Mouse (Mus musculus) common myeloid progenitor, adult 5-6 weeks (primary cell): ENCODE measurements at regions not wholly inside any gene's neighbourhood (a gene's known extent, or its start where the extent isn't known, plus 50 kb on each side); places are given as distances from the start of the nearest gene placed in this dataset.

ENCODE experiments used
- ATAC-seq: replicated peaks from 2 replicates; pipeline ENCODE4 v1.8.0; 2016; ENCODE audit warnings: low read depth, mild to moderate bottlenecking, moderate TSS enrichment, inconsistent platforms; ENCODE audit not compliant: poor library complexity, severe bottlenecking

DNA sequence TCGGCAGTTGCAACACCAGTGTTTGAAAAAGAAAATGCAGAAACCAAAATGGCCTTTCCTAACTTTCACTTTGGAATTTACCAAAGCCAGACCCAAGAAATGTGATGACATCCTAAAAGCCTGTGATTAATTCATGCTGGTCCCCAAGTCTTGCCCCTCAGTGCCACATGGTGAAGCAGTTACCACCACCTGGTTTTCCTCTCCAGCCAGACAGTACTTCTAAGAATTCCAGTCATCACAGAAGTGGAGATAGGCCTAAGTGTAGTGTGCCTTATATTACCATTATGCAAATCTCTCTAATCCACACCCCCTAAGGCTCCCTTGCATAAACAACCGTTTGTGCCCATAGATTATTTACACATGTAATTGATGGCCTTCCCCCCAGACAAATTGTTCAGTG lies 311.0 kb downstream of the Cxcl12 start:
- no peak for ATAC-seq

DNA sequence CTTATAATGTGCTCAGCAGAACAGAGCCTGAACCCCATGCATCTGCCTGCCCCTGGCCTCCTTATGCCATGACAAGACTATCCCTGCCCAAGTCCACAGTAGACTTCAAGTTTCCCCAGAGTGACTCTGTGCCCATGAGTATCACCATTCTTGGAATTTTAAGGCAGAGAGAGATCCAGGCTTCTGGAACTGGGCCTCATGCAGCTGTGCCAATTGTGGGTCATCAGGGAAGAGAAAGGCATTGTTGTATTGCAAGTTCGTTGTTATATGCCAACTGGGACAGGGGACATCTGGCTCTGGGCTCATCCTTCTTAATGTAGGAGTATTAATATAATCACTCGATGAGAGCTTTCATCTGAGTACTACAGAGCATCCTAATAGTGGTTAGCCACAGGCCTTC lies 312.1 kb downstream of the Cxcl12 start:
- ATAC-seq, result no peak

DNA sequence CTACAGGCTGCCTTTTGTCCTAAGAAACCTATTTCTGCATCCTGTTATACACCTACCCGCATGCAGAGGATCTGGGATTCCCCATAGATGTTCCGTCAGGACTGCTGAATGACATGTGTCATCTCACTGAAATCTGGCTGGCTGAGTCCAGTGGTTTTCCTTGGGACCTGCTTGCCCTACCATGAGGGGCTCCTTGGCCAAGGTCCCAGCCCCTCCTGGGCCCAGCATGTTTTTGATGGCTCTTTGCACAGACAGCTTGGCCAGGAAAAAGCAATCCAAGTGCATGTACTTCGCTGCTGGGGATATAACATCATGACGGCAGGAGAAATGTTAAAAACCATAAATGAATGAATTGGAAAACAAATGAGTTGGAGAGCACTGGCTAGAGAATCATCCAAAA lies 320.8 kb downstream of the Cxcl12 start:
- ATAC-seq, result no peak

DNA sequence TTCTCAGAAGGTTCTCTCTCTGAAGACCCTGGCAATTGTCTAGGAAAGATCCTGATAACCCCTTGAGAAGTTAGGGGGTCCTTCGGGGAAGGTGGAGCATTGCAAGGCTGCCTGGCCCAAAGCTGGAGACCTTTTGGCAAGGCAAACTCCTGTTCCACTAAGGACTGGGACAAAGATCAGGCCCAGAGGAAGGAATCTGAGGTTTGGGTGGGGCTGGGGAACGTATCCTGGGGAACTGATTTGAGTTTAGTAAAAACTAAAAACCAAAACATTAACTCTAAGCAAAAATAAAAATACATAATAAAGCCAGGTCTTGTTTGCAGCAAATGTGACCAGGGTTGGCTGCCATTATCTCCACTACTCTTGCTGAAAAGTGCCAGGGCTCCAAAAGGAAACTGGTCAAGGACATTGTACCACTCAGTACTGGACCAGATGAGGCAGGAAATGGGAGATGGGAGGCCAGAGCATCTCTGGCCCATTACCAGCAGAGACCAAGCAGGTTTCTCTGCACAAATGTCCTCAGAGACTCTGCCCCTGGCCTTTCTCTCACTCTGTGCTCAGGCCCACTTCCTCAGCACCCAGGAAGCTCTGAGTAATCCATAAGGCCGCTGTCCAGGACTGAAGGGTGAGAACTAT lies 321.5 kb downstream of the Cxcl12 start:
- ATAC-seq, result no peak

DNA sequence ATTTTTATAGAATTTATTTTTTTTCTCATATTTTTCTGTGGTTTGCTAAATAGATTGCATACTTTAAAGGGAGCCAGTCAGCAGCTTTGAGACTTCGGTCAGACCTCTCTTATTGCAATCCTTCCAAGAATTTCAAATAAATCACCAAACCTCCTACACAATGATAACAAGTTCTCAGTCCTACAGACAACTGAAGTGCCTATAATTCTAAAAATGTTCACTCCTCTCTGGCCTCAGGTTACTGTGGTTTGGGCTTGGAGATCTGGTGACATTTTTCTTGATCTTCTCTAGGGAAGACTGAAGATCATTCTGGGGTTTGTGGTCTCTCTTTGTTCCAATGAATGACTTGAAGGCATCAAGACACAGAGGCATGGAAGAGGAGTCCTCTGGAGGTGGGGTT lies 326.6 kb downstream of the Cxcl12 start:
- ATAC-seq, result no peak

DNA sequence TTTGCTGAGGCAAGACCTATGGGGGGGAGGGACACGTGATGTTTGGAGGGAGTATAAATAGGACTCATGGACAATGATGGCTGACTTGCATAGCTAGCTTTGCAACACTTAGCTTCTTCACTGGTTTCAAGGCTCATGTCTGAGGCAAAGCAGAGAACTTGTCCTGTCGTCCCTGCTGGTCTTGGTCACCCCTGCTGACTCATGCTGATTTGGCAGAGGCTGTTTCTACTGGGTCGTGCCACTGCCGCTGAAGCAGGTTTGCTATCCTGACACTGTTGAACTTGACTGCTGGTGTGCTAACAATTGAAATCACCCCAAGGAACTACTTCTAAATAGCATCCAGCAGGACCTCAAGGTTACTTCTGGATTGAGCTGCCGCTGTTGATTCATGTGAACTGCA lies 329.0 kb downstream of the Cxcl12 start:
- 0 out of 2 replicates have a peak, but pooled peaks have one; percentile 39 for ATAC-seq

DNA sequence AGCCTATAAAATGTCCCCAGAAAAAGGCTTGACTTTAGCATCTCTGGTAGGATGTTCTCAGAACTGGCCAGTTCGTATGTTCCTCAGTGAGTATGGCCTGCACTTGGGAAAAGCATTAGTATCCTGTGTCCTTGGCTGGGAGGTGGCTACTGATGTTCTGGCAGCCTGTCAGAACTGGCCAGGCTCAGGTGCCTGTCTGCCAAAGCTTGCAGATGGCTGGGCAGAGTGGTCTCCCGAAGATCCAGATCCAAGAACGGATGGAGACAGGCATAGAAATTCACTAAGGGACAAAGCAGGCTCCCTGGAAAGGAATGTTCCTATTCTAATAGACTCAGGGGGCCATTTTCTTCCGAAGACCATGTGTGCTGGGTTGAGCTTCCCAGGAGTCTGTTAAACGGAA lies 329.6 kb downstream of the Cxcl12 start:
- ATAC-seq, result no peak

DNA sequence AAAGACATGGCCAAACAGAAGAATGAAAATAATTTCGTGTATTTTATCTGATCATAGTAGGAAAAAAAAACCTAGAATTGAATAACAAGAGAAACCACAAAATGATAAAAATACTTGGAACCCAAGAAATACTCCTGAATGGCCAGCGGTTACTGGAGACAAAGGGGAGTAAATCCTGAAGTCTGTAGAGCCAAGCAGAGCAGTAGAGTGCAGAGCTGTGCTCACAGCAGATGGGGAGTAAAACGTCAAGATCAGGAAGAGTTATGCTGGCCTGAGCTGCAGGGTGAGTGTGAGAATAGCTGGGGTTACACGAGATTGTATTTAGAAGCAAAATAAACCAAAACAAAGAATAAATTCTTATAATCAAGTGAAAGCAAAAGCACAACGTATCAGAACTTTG lies 334.0 kb downstream of the Cxcl12 start:
- ATAC-seq, result no peak

DNA sequence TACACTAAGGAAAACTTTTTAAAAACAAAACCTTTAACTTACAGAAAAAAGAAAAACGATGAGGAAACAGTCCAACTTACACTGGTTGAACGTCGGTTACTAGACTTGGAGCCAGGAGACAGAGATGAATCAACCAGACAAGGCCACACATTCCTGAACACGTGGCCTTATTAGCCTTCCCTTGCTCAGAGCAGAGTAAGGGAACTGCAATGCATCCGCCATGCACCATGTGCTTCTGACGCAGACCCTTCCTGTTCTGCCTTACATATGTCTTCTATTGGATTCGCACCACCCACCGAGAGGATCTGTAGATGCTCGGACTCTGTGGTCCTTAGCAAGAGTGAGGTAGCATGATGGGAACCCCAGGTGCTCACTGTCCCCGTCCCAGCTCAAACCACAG lies 336.2 kb upstream of the Zfp637 start:
- ATAC-seq, result no peak

DNA sequence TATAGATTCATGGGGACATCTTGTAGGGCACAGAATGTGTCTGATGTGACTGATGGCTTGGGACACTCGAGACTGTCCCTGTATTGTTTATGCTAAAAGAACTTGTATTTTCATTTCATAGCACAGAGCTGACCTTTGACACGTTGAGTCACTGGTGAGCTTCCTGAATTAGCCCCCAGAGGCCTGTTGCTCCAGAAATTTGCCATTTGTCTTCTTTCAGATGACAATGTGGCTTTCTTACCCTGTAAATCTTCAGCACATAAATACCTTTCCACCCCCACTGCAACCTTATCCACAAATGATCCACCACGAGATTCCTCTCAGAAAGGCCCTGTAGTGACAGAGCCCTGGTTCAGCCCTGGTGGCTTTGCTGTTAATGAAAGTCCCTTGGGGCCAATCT lies 335.5 kb upstream of the Zfp637 start:
- ATAC-seq, result no peak

DNA sequence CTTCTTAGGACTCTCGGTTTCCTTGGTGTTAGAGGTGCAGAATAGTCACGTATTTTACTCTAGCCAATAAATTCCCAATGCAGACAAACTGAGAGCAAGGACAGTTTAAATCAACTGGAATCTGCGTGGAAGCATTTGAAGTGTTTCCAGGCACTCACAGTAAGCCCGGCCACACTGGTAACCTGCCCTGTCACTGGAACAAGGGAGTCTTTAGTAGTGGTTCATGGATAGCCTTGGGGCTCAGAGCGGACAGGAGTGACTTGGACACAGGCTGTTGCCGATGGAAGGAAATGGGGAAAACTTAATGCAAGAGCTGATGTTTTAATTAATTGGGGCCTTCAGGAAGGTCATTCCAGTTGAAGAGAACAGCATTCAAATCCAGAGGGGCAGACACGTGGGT lies 334.4 kb upstream of the Zfp637 start:
- ATAC-seq, result no peak

DNA sequence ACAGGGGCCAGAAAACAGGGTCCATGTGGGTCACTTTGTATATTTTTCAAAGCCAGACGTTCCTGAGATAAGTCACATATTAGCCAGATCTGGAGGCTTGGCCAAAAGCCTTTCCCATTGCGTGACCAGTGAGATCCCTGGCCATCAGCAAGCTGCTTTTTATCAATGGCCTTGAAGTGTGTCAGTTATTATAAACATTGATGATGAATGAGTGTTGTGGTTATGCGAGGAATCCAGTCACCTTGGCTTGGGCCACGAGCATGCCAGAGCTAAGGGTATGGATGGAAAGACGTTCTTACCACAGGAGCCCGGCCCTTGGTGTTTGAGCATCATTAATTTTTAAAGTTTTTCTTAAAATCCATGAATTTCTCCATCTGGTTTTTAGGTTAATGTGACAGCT lies 332.1 kb upstream of the Zfp637 start:
- no peak for ATAC-seq

DNA sequence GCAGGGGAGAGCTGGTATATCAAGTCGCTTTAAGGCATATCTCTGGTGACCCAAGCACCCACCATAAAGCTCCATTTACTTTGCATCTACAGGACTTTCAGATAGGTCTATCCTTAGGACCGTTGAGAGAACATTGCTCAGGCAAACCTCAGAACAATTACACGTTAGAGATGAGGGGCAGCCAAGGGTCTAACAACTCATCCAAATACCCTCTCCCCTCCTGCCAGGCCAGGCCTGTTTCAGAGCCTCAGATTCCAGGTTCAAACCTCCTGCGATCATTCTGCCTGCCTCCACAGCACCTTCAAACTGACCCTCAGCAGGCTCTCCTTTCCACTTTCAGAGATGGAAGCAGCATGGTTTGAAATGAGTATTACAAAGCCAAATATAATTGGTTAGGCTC lies 331.0 kb upstream of the Zfp637 start:
- no peak for ATAC-seq

DNA sequence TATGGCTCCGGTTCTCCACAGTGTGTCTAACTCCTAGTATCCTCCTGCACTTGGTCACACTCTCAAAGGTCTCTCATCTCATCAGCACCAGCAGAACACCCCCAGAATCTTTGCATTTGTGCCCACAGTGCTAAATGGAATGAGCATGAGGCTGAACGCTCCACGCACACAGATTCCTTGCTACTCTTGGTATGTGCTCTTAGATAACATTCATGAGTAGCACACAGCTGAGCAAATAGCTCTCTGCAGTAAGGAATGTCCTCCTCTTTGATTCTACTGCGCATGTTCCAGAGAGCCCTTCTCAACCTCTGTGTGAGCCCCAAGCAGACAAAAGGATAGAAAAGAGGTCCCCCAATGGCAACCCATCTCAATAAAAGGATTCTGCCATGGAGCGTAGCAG lies 326.1 kb upstream of the Zfp637 start:
- no peak for ATAC-seq

DNA sequence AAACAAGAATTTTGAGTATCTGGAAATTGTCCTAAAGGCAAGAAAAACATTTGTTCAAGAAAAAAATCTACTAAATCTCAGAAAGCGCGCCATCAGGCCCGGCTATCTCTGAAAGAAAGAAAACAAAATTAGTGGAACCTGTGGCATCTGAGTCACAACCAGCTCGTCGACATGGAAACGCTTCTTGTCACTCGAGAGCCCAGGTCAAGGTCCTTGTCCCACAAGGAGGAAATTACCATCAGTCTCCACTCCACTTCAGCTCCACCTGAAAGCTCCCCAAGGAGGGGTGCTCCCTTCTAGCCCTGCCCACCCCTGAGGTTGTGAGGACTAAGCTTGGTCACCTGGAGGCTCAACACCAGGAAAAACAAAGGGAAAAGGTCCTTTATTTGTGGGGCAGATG lies 324.1 kb upstream of the Zfp637 start:
- ATAC-seq, result no peak

DNA sequence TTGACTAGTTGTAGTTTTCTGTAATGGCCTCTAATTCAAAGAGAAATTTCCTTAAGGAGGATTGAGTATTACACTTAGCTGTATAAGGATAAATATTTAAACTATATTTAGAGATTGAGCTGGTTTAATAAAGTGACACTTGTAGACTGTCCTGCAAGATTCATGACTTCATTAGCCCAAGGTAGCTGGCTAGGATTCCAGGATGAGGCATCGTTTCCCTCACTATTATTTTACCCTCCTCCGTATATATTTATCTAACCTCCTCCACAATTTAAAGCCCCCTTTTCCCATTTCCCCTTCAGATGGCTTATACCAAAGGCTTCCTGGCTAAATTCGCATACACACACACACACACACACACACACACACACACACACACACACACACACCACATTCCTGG lies 322.0 kb upstream of the Zfp637 start:
- ATAC-seq, result no peak

DNA sequence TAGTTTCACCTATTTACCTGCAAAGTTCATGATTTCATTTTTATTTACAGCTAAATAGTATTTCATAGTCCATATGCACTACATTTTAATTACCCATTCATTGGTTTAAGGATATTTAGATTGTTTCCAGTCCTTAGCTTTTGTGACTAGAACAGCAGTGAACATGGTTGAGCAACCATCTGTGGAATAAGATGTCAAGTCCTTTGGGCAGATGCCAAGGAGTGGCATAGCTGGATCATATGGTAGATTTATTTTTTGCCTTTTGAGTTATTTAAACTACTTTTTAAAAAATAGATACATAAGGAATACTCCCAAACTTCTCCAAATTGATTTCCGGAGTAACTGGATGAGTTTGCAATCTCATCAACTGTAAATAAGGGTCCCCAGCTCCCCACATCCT lies 321.5 kb upstream of the Zfp637 start:
- no peak for ATAC-seq

DNA sequence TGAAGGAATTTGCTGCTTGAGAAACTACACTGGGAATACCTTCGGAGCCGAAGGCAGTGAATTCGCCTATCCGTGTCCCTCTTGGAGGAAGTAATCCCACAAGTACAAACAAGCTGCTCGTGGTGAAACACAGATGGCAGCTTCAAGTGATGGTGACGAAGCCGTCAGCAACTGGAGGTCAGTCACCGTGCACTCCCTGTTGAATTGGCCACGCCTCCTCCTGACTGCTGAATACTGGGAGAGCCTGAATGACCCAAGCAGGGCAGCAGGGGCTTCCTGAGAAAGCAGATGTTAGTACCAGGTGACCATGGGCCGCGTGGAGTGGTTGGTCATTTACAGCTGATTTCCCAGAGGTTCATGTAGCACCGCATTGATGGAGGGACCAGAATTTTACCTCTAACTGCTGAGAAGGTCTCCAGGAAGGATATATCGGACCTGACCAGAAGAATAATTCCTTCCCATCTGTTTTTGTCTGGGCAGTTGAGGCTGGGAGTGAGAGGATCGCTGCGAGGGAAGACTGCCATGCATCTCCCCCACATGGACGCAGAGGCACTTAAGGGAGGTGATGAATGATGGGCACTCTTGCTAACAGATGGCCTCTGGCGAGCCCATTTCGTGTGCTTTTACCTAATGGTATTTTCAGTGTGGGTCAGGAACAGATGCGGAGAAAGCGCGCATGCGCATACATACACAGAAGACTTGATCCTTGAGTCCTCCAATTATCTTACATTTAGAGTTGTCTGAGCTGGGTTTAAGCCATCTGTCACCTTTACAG lies 314.6 kb upstream of the Zfp637 start:
- ATAC-seq, result no peak

DNA sequence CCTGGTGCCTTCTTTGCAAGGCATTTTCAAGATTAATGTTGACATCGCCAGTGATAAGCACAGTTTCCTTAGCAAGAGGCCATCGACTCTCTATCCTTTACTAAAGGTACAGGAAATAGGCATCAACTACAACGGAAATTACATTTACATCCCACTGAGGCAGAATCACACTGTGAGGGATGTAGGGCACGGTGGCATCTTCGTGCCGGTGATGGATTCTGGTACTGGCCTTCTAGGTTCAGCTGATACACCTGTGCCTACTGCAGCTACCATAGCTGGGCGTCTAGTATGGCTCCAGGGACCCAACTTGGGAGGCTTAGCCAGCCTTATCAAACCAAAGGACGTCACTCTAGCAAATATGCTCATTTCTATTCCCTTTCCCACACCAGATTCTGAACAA lies 313.5 kb upstream of the Zfp637 start:
- ATAC-seq, result no peak

DNA sequence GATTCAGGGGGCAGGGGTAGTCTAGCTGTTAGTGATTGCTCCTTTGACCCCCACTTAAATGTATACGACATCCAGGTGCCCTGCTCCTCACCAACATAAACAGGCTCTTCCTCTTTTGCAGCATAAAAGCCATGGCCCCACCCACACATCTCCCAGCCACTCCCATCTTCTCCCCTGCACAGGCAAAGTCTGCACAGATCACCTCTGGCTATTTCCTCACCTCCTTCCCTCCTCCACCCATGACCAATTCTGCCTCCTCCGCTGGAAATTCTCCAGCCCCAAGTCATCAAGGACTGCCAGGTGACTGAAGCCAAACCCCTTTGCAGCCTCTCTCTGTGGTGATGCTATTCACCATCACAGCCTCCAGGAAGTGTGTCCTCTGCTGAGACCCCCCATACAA lies 306.8 kb upstream of the Zfp637 start:
- no peak for ATAC-seq

DNA sequence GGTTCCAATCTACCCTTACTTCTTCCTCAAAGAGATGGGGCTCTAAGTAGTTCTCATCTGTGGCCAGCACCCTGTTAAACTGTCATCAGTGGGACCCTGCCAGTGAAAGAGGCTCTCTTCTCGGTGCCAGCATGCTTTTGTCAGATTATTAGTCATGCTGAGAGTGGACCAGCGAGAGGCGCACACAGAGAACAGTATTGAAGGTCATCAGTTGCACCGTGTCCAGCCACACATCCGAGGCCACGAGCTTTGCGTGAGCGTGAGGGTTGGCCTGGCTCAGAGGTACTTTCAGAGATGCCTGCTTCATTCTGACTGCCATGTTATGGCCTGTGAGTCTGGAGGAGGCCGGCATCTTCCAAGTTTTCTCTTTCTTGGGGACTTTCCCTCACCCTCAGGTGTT lies 306.0 kb upstream of the Zfp637 start:
- ATAC-seq, result no peak

DNA sequence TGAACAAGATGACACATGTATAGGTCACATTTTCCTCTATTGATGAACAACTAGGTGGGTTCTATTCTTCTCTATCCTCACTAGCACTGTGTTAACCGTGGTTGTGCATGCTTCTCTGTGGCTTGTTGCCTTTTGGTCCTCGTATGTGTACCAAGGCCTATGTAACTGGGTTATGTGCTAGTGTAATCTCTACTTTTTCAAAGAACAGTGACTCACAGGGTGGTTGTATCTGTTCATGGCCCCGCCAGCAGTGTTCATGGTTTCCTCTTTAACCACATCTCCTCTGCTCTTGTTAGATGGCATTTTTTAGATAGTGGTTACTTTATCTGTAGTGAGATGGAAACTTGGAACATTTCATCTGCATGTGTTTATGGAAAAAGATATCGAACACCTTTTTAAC lies 304.9 kb upstream of the Zfp637 start:
- ATAC-seq, result no peak
